Mouse (Mus musculus): ENCODE measurements around the gene Slc25a27.

Gene Slc25a27

GRCm38 (mm10) chr17:43646925-43647324, 20.1 kb downstream of the Slc25a27 start:
- DNase-seq (ENCODE audit: low spot score): no peak

DNA sequence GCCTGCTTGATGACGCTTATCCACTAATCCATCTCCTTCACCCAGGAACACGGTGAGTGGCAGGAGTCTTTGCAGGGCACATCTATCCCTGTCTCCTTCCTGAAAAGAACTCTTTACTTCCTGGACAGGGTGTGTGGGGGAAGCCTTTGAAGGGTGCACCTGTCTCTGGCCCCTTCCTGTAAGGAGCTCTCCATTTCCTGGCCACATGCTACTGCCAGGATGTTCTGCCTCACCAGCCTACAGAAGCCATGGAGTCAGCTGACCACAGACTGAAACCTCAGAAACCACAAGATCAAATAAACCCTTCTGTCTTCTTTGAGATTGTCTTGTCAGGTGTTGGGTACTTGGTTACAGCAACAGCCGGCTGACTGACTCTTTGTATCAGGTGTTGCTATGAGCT, 21.9 kb downstream of the Slc25a27 start:
- DNase-seq (ENCODE audit: low spot score): no peak

GRCm38 (mm10) chr17:43644375-43644774, 22.6 kb downstream of the Slc25a27 start:
- no peak for DNase-seq (ENCODE audit: low spot score)

GRCm38 (mm10) chr17:43643191-43643590, 23.8 kb downstream of the Slc25a27 start:
- DNase-seq (ENCODE audit: low spot score): no peak

- no peak for DNase-seq (ENCODE audit: low spot score)
Observed at GRCm38 (mm10) chr17:43640825-43641224, 26.2 kb downstream of the Slc25a27 start.

GRCm38 (mm10) chr17:43637146-43637545, 29.9 kb downstream of the Slc25a27 start:
- no peak for DNase-seq (ENCODE audit: low spot score)

- DNase-seq (ENCODE audit: low spot score): peak; percentile 25
Observed at GRCm38 (mm10) chr17:43630427-43630760, 36.6 kb downstream of the Slc25a27 start.

GRCm38 (mm10) chr17:43629496-43630426, 37.3 kb downstream of the Slc25a27 start, which contains the start of gene Tdrd6:
Gene Tdrd6, minus strand, starts transcription at chr17:43630299.
- no peak for DNase-seq (ENCODE audit: low spot score)

- no peak for DNase-seq (ENCODE audit: low spot score)
Observed at GRCm38 (mm10) chr17:43629026-43629495, 38.0 kb downstream of the Slc25a27 start.

DNA sequence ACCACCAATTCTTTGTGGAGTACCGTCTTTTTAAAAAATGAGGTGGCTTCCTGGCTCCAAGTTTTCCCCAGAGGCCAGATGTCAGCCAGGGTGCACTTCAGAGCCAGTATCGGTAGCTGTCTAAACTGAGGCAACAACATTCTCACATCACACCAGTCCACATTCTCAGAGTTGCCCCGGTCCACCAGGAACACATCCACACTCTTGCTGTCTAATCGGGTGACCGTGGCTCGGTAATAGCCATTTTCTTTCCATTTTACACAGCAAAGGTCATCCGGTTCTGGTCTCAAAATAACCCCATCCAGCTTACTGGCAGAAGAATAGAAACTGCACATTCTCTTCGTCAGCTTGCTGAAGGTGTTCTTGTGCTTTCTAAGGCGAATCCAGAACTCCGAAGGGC, 38.8 kb downstream of the Slc25a27 start:
- no peak for DNase-seq (ENCODE audit: low spot score)

DNA sequence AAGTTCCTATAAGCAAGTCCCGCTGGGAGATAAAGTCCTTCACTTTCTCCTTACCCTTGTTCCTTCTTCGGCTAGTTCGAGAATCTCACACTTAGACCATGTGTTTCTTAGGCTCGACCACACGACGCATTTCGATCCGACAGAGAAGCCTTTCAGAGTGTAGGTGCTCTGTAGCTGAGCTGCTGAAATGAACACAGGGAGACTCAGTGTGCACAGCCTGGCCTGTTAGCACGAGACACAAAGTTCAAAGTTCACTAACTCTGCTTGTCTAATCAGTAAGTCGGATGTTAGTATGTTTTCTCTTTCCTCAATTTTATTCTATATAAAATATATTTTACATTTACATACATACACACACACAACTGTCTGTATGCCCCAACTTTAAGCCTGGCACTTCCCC, 44.9 kb downstream of the Slc25a27 start:
- no peak for DNase-seq (ENCODE audit: low spot score)

GRCm38 (mm10) chr17:43619156-43619555, 47.9 kb downstream of the Slc25a27 start:
- no peak for DNase-seq (ENCODE audit: low spot score)

- no peak for DNase-seq (ENCODE audit: low spot score)
Observed at GRCm38 (mm10) chr17:43612221-43612620, 54.8 kb downstream of the Slc25a27 start.

GRCm38 (mm10) chr17:43611586-43611985, 55.4 kb downstream of the Slc25a27 start:
- DNase-seq (ENCODE audit: low spot score): no peak

- DNase-seq (ENCODE audit: low spot score): peak; percentile 51
Observed at GRCm38 (mm10) chr17:43606704-43607103, 60.3 kb downstream of the Slc25a27 start.

- no peak for DNase-seq (ENCODE audit: low spot score)
Observed at GRCm38 (mm10) chr17:43598706-43599105, 68.3 kb downstream of the Slc25a27 start.

- DNase-seq (ENCODE audit: low spot score): no peak
Observed at GRCm38 (mm10) chr17:43597742-43598141, 69.3 kb downstream of the Slc25a27 start.

GRCm38 (mm10) chr17:43592296-43593291, 74.4 kb downstream of the Slc25a27 start:
- no peak for DNase-seq (ENCODE audit: low spot score)

Measured in testis, postnatal 14 days (tissue).